Mouse (Mus musculus) intestine, embryonic 14.5 days (tissue): Measurements from ENCODE around the gene Col5a2. TPM values are rescaled to one million over a fixed set of nuclear protein-coding genes. Genes with fewer than 3 reads are reported as not detected.
"Not testable (repeated sequence)": the region's sequence is repeated elsewhere in the genome, so short reads cannot be mapped to it uniquely, and the experiment has no call there.

Experiments used
- ATAC-seq: fragments of 200-750 bp; cut with Nextera tagmentation; replicated peaks from 2 replicates; pipeline ENCODE4 v1.8.0; 2017; ENCODE audit warnings: low read depth, moderate number of reproducible peaks, moderate TSS enrichment, moderate library complexity; ENCODE audit not compliant: low FRiP score, low TSS enrichment
- DNase-seq: peaks from one replicate; pipeline ENCODE4 v3.0.0-alpha.2; 2018; ENCODE audit warnings: low spot score
- H3K27ac ChIP-seq: fragments of 300-500 bp; sonication (generic); 2 replicates; pipeline ENCODE4 v1.5.1; 2014; ENCODE audit warnings: low read depth, mild to moderate bottlenecking, control low read depth
- H3K27me3 ChIP-seq: fragments of 300-500 bp; sonication (generic); replicated peaks from 2 replicates; pipeline ENCODE4 v1.6.1; 2014; ENCODE audit warnings: low read length, control low read depth; ENCODE audit not compliant: control insufficient read depth, insufficient read depth
- H3K36me3 ChIP-seq: fragments of 300-500 bp; sonication (generic); 2 replicates; pipeline ENCODE4 v1.6.1; 2014; ENCODE audit warnings: low read length, control low read depth; ENCODE audit not compliant: control insufficient read depth, insufficient read depth
- H3K4me1 ChIP-seq: fragments of 300-500 bp; sonication (generic); replicated peaks from 2 replicates; pipeline ENCODE4 v1.6.1; 2014; ENCODE audit warnings: low read length, control low read depth, mixed read lengths; ENCODE audit not compliant: control insufficient read depth, insufficient read depth
- H3K4me2 ChIP-seq: fragments of 300-500 bp; sonication (generic); 2 replicates; pipeline ENCODE4 v1.6.1; 2014; ENCODE audit warnings: low read length
- H3K4me3 ChIP-seq: fragments of 300-500 bp; sonication (generic); 2 replicates; pipeline ENCODE4 v1.5.1; 2014; ENCODE audit warnings: low read depth, low read length, control low read depth, mixed read lengths
- H3K9ac ChIP-seq: fragments of 300-500 bp; sonication (generic); 2 replicates; pipeline ENCODE4 v1.6.1; 2014; ENCODE audit warnings: mild to moderate bottlenecking, low read length
- H3K9me3 ChIP-seq: fragments of 300-500 bp; sonication (generic); 2 replicates; pipeline ENCODE4 v1.6.1; 2016; ENCODE audit warnings: low read length, control low read depth; ENCODE audit not compliant: control insufficient read depth
- WGBS: fragments of 180-500 bp; shearing (Covaris S2); extraction: QIAGEN DNeasy Blood & Tissue Kit; methylation state at CpG from one replicate; pipeline ENCODE4 v1.1.7; 2014; 5-methylcytosine and 5-hydroxymethylcytosine counted together
- polyA plus RNA-seq: library from polyadenylated mRNA; unstranded; fragments of >200 nt; fragmentation: Nextera tagmentation; extraction: Ambion mirVana; gene quantifications from 2 replicates; pipeline ENCODE4 v1.2.1, GENCODE M21; 2014

Gene Col5a2
- polyA plus RNA-seq, 1 experiment from 2014 or later: 84.8 TPM

DNA sequence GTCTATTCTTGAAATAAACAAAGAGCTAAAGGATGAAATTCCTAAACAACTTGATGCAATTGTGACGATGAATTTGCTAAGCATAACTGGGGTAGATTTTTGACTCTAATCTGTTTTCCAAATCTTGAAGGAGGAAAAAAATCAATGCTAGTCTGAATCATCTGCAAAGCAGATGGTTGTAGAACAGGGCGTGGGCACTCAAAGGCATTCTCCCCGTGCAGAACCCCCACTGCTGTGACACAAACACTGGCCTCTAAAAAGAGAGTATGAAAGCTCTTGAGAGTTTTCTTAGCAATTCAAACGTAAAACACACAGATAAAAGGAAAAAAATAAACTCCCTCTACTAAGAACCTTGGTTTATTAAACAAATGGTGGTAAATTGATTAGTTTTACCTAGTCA lies 30.3 kb downstream of the Col5a2 start:
- Histone ChIP-seq H3K27ac (no peak overlapping the region), H3K36me3 (no peaks in the 10 kb centered on the region), H3K4me2 (no peak overlapping the region), H3K4me1 (no peaks in the 10 kb centered on the region), H3K9ac (no peak overlapping the region), H3K27me3 (no peaks in the 10 kb centered on the region), H3K9me3 (no peaks in the 10 kb centered on the region), H3K4me3 (no peak overlapping the region)
- 52% methylated on average over 4 of the region's 4 CpGs for WGBS
- no peak for DNase-seq
- ATAC-seq: no peak

DNA sequence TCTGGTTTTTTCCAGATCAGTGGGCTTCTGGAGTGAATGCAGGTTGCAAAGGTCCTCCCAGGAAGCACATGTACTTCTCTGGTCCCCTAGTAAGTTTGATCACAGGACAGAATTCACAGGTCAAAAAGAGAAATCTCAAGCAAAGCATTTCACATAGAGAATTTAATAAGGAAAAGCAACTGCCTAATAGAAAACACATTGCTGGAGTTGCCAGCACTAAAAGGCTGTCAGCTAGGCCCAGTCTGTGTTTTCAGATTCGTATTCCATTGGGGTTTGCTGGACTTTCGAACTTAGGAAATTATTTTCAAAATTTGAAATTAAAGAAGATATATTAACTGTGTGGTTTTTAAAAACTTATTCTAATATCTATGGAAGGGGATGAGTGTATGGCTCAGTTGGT lies 42.3 kb downstream of the Col5a2 start:
- H3K9me3 ChIP-seq: no peaks in the 10 kb centered on the region
- H3K36me3 ChIP-seq: no peaks in the 10 kb centered on the region
- H3K27me3 ChIP-seq: no peaks in the 10 kb centered on the region
- no peak overlapping the region for H3K4me3 ChIP-seq
- DNase-seq: no peak
- H3K9ac ChIP-seq: no peak overlapping the region
- no peaks in the 10 kb centered on the region for H3K4me1 ChIP-seq
- ATAC-seq: no peak
- WGBS: 99% methylated on average over 2 of the region's 2 CpGs
- H3K4me2 ChIP-seq: no peak overlapping the region
- H3K27ac ChIP-seq: no peak overlapping the region

DNA sequence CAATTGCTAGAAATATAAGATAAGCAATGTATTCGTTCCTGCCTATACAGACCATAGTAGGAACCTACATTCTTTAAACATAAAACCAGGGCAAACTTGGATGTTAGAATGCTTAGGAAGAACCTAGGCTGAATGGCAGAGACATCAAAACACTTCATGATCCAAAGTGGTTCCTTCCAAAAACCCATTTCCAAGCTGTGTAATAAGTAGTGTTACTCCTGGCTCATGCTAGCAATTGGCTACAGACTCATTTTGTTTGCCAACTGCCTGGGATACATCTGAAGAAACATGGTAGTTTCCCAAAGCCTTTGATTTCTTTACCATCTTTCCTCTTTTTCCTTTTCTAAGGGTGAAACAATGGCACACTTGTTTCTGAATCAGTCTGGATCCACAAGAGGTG lies 47.3 kb downstream of the Col5a2 start:
- no peaks in the 10 kb centered on the region for H3K36me3 ChIP-seq
- H3K27me3 ChIP-seq: no peaks in the 10 kb centered on the region
- no peak overlapping the region for H3K4me2 ChIP-seq
- DNase-seq (no peak), ATAC-seq (no peak)
- 76% methylated on average over 1 of the region's 1 CpGs for WGBS
- no peak overlapping the region for H3K27ac ChIP-seq
- no peak overlapping the region for H3K9ac ChIP-seq
- no peaks in the 10 kb centered on the region for H3K9me3 ChIP-seq
- no peak overlapping the region for H3K4me3 ChIP-seq
- no peaks in the 10 kb centered on the region for H3K4me1 ChIP-seq

DNA sequence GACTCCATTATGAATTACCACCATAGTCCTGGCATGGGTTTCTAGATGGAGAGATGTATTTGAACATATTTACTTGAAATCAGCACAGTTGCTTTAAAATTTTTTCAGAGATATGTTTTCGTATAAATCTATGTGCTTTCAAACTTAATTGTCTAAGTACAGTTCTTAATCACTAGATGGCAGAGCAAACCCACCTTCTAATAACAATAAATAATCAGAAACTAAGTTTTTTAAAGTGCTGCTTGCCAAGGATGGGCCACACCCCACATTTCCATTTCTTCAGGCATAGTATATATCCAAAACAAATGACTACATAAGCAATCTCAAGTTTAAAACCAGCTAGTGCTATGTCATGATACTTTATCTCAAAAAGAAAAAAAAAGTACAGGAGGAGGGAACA lies 54.2 kb downstream of the Col5a2 start:
- 89% methylated on average over 1 of the region's 1 CpGs for WGBS
- H3K9me3 ChIP-seq: no peaks in the 10 kb centered on the region
- H3K4me1 ChIP-seq: no peaks in the 10 kb centered on the region
- no peak overlapping the region for H3K9ac ChIP-seq
- no peak overlapping the region for H3K27ac ChIP-seq
- DNase-seq (no peak), ATAC-seq (no peak)
- no peak overlapping the region for H3K4me3 ChIP-seq
- no peaks in the 10 kb centered on the region for H3K36me3 ChIP-seq
- H3K4me2 ChIP-seq: no peak overlapping the region
- no peaks in the 10 kb centered on the region for H3K27me3 ChIP-seq

DNA sequence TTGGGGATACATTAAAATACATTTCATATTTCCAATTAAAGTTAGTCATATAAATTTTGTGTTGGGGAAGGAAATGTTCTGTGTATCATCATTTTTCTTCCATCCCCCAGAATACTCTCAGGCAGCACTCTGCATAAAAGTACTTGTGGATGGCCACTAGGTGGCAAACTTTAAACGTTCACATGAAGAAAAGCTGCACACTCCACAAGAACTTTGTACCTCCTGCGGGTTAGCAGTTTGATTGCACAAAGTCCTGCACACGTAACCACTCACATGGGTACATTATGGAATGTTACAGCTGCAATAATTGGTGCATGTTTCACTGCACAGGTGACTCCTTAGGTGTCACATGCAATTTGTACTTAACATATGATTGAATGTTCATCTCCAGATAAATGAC lies 71.2 kb downstream of the Col5a2 start:
- Histone ChIP-seq H3K27me3 (no peaks in the 10 kb centered on the region), H3K27ac (no peak overlapping the region), H3K4me3 (no peak overlapping the region), H3K4me1 (no peaks in the 10 kb centered on the region), H3K36me3 (peaks cover 46% of the 10 kb centered on the region), H3K4me2 (no peak overlapping the region), H3K9ac (no peak overlapping the region), H3K9me3 (0 out of 2 replicates have a peak, but pooled peaks cover 3% of the 10 kb centered on the region)
- ATAC-seq: peak; percentile 77
- 24% methylated on average over 3 of the region's 3 CpGs for WGBS
- DNase-seq: no peak

DNA sequence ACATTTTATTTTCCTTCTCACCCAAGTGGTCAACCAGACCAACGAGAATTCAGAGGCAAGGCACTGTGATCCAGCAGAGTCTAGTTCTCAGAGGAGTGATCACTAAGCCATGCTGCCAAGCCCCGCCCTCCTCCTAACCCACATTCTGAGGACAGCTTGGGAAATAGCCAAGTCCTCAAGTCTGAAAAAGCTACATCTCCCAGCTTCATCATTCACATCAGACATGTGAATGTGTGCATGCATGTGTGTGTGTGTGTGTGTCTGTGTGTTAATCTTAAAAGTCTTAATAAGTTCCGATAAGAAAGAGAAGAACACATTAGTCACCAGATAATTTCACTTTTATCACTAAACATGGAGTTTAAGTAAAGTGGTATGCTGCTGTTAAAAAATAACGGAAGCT lies 72.6 kb downstream of the Col5a2 start:
- Histone ChIP-seq H3K27me3 (no peaks in the 10 kb centered on the region), H3K4me3 (no peak overlapping the region), H3K27ac (no peak overlapping the region), H3K36me3 (peaks cover 50% of the 10 kb centered on the region), H3K4me1 (no peaks in the 10 kb centered on the region), H3K4me2 (no peak overlapping the region), H3K9me3 (0 out of 2 replicates have a peak, but pooled peaks cover 3% of the 10 kb centered on the region), H3K9ac (no peak overlapping the region)
- DNase-seq (no peak), ATAC-seq (no peak)
- WGBS: 76% methylated on average over 4 of the region's 4 CpGs

DNA sequence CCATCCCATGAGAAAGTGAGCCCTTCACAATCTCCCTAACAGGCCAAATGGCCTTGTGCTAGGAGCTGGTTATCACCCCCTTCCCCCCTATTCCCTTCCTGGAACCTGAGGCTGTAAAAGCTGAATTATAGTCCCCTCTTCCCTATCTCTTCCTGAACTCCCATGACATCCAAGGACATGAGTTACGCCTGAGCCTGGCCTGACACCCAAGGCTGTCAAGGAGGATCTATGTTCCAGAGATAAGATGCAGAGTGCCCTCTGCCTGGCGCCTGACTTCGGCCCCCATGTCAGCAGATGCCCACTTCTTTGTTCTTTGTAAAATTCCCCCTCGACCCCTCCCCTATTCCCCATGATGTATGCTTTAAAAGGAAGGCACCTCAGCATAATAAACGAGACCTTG lies 73.9 kb downstream of the Col5a2 start:
- not testable (repeated sequence) for H3K9me3 ChIP-seq, H3K4me1 ChIP-seq, H3K4me2 ChIP-seq, ATAC-seq, DNase-seq, H3K27me3 ChIP-seq, H3K27ac ChIP-seq, H3K4me3 ChIP-seq, H3K9ac ChIP-seq
- 68% methylated on average over 5 of the region's 5 CpGs for WGBS
- H3K36me3 ChIP-seq: peaks cover 43% of the 10 kb centered on the region

DNA sequence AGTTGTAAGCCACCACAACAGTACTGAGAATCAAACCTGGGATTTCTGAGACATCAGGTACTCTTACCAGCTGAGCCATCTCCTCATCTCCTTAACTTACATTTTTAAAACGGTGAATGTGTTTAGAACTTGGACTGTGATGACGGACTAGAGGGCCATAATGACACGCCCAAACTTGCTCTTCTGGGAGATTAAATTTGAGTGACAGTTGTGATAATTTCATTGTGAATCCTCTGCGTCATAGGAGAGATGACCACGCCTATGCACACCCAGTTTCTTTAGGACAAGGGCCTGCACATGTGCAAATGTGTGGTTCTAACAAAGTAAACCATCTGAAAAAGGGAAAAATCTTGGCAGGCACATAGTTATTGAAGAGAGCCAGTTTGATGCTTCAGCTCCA lies 79.2 kb downstream of the Col5a2 start:
- Histone ChIP-seq H3K4me3 (no peak overlapping the region), H3K9ac (no peak overlapping the region), H3K27me3 (no peaks in the 10 kb centered on the region), H3K9me3 (0 out of 2 replicates have a peak, but pooled peaks cover 3% of the 10 kb centered on the region), H3K4me1 (no peaks in the 10 kb centered on the region; the same call in 1 of the 2 replicates), H3K4me2 (no peak overlapping the region), H3K27ac (no peak overlapping the region), H3K36me3 (peaks cover 55% of the 10 kb centered on the region)
- 79% methylated on average over 5 of the region's 5 CpGs for WGBS
- DNase-seq (no peak), ATAC-seq (no peak)

DNA sequence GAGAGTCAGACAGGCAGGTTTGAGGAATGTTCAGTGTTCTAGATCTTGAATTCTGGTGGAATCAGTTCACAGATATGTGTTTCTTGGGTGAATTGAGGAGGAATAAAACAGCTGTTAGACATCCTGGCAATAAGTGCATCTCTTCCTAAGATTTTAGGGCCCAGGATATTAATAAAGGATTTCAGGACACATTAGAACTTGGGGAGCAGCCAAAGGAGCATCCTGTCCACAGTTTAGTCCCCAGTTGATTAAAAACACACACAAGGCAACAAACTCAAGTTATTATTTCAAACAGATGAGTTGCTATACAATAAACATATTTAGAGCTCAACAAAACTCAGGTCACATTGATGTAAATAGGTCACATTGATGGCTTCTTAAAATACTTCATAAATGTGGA lies 82.5 kb downstream of the Col5a2 start:
- no peak for ATAC-seq
- H3K4me1 ChIP-seq: no peaks in the 10 kb centered on the region; the same call in 1 of the 2 replicates
- no peak overlapping the region for H3K4me3 ChIP-seq
- H3K27ac ChIP-seq: 0 out of 2 replicates have a peak overlapping the region, but pooled peaks have one; percentile 43
- no peaks in the 10 kb centered on the region for H3K9me3 ChIP-seq
- no peak overlapping the region for H3K9ac ChIP-seq
- no peak overlapping the region for H3K4me2 ChIP-seq
- no peaks in the 10 kb centered on the region for H3K27me3 ChIP-seq
- DNase-seq: no peak
- peaks cover 50% of the 10 kb centered on the region for H3K36me3 ChIP-seq
